Mouse (Mus musculus) Patski (cell line): ENCODE measurements at regions not wholly inside any gene's neighbourhood (a gene's known extent, or its start where the extent isn't known, plus 50 kb on each side); places are given as distances from the start of the nearest gene placed in this dataset.

Source experiments
- ATAC-seq: fragments of 100-300 bp; one replicate; pipeline ENCODE4 v1.8.0; 2021
- CTCF ChIA-PET: fragments of 350-600 bp; sonication (Branson Sonifier 250); formaldehyde crosslinking; loops from one replicate; lab custom pipeline; 2022; ENCODE audit warnings: inconsistent platforms; lab: Charles Lee
- POLR2A ChIA-PET: fragments of 350-600 bp; sonication (Branson Sonifier 250); formaldehyde crosslinking; loops from one replicate; lab custom pipeline; 2022; ENCODE audit warnings: antibody characterized with exemption, inconsistent platforms; lab: Charles Lee
- DNase-seq: peaks from one replicate; pipeline ENCODE4 v3.0.0-alpha.2; 2011; ENCODE audit warnings: low read depth, low spot score
- H3K27me3 ChIP-seq: fragments of 371-371 bp; one replicate; pipeline ENCODE4 v1.5.1; 2021
- CTCF ChIP-seq: fragments of 100-300 bp; IDR thresholded peaks from one replicate; pipeline ENCODE4 v1.5.1; 2021
- in situ Hi-C: fragments of 300-500 bp; cut with MboI; formaldehyde crosslinking; loops from 3 replicates; pipeline ENCODE4 v1.11.1; 2018; ENCODE audit warnings: low pct_unique_long_range_greater_than_20kb, mixed read lengths

- ATAC-seq (no peak), DNase-seq (no peak)
- in situ Hi-C loops = no loop called here
- ChIA-PET CTCF (no interaction called here), POLR2A (no interaction called here)
- H3K27me3 ChIP-seq = peaks cover 4% of the 10 kb centered on the region
- TF ChIP-seq CTCF = no peak
These were observed 262.6 kb upstream of the Lrrc7 start for GRCm38 (mm10) chr3:158824643-158825042.

DNA sequence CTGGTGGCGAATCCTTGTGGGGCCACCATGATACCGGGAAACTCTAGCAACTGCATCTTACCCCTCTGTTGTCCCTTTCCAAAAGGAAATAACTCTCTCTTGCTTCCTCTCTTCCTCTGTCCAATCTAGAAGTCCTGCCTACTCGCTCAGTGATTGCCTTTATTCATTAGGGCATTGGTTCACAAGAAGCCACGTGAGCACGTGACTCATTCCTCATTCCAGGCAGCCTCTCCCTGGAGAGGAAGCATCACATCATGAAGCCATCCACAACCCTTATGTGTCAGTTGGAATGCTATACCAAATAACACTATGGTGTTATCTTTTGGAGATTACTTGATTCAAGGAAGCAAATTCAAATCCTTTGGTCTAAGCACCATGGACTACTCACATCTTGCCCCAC is 215.6 kb upstream of the Lrrc7 start:
- no peak for TF ChIP-seq CTCF
- no peaks in the 10 kb centered on the region for H3K27me3 ChIP-seq
- ATAC-seq (peak; percentile 47), DNase-seq (no peak)
- ChIA-PET POLR2A (no interaction called here), CTCF (no interaction called here)
- in situ Hi-C loops = no loop called here
